Mouse (Mus musculus) G1E-ER4 (cell line): Measurements from ENCODE around the gene Slc6a5. TPM values are rescaled to one million over a fixed set of nuclear protein-coding genes. Genes with fewer than 3 reads are reported as not detected.

ENCODE experiments used
- GATA1 ChIP-seq: IDR thresholded peaks from one replicate; pipeline ENCODE4 v1.8.0; 2012; ENCODE audit warnings: low read length, inconsistent platforms
- polyA plus RNA-seq: library from polyadenylated mRNA; stranded (reverse); fragments of >175 nt; gene quantifications from 2 replicates; pipeline ENCODE4 v1.2.3, GENCODE M21; 2012

The Slc6a5 gene
- not detected in 2 replicates for polyA plus RNA-seq

DNA sequence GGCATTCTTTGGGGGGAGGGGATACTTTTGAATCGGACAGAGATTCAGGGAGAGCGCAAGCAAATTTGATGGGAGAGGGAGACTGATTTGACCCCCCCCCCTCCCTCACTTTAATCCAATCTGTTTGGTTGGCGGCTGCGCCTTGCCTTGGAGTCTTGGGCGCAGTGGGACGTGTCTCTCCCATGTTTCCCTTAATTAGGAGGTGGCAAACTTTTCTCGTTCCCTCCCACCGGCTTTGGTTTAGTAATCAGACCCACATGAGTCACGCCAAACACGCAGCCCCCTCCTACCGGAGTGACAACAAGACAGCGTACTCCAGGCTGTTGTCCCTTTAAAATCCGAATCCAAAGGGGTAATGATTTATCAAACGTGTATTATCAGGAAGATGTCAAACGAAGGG, at the start of gene Slc6a5:
Gene Slc6a5, plus strand, starts transcription at position 297 of the 400 bp plus-strand sequence.
- TF ChIP-seq GATA1, result no peak

DNA sequence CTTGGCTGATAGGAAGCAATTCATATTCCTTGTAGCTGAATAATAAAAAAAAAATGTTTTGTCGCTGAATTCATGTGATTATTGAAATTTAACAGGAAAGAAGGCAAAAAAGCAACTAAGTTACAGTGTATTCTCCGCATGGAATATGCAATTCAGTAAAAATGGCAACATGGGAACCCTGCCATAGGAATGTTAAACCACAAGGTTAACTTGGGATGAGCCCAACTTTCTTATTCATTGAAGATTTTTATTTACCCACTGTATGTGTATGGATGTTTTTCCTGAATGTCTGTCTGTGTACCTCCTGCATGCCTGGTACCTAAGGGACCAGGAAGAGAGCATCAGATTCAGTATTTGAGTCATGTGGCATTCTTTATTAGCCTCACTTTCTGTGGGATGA, 48.8 kb upstream of the Slc6a5 start:
- TF ChIP-seq GATA1, result no peak

DNA sequence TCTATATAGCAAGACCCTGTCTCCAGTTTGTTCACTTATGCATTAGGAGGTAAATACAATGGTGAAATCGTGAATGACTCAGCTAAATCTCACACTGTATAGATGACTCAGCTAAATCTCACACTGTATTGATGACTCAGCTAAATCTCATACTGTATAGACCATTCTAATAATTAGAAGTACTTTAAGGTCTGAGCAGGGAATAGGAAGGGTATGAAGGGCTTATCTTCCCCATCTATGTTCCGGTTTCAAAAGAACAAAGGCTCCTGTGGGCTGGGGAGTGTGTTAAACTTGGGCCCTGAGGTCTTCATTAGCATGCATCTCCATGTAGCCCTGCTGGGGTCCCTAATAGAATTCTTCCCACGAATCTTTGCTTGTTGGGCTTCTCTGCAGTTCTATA, 46.2 kb upstream of the Slc6a5 start:
- TF ChIP-seq GATA1, result peak; percentile 23

- TF ChIP-seq GATA1, result no peak
These were observed 40.3 kb upstream of the Slc6a5 start for GRCm38 (mm10) chr7:49869656-49870055.

DNA sequence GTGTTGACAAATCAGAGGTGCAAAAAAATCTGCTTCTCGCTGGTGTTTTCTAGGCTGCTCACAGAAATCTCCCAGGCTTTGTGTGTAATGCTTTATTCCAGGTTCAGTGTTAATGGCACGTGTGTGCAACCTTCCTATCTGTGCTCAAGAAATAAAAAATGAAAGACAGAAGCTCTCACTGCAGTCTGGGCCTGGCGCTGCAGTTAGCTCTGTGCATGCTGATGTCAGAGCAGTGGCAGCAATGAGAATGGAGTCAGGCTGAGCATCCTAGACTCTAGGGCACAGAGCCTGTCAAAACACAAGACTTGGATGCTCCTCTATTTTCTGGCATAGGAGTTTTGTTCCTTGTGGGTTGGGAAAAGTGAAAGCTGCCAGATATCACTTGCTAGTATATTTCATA, 39.7 kb upstream of the Slc6a5 start:
- TF ChIP-seq GATA1, result no peak

DNA sequence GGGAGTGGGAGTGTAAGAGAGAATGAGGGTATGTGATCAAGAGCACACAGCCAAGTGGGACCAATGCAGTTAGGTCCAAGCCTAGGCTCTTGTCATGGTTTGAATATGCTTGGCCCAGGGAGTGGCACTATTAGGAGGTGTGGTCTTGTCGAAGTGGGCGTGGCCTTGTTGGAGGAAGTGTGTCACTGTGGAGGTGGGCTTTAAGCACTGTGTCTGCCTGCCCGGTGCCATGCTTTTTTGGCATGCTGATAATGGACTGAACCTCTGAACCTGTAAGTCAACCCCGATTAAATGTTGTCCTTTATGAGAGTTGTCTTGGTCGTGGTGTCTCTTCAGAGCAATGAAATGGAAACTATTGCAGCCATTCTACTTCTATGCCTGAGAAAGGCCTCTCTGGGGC, 32.6 kb upstream of the Slc6a5 start:
- TF ChIP-seq GATA1, result no peak

DNA sequence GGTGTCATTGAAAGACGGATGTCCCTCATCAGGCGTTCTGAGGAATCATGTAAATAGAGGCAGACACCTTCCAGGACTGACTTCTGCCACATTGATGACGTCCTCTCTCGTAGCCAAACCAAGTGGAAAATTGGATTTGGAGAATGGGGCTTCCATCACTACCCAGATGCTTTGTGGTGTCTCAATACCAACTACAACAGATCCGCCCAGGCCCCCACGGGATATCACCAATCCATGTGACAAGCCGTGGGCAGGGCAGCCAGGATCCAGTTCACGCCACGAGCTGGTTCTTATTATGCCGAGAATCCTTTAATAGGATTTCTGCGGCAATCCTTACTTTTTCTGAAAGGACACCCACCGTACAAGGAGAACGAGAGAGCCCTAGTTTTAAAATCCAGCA, 30.9 kb upstream of the Slc6a5 start:
- TF ChIP-seq GATA1, result no peak

DNA sequence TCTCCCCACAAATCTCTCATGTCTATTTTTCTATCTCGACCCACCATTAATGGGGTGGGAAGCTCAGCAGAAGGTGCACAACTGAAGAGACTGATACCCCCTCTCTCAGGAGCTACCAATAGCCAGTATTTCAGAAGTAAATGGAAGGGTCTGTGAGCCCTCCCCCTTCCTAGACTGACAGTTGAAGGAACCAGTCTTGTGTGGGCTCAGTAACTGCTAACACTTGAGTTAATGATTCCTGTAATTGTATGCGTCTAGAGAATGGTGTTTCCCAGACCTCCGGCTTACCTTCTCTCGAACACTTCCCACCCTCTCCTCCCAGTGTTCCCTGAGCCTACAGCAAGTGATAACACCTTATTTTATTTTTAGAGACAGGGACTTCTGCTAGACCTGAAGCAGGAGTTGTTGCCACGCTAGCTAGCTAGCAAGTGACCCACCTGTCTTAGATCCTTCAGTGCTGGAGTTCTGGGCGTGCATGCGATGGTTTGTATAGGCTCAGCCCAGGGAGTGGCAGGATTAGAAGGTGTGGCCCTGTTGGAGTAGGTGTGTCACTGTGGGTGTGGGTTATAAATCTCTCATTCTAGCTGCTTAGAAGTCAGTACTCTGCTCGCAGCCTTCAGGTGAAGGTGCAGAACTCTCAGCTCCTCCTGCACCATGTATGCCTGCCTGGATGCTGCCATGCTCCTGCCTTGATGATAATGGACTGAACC, 29.8 kb upstream of the Slc6a5 start:
- TF ChIP-seq GATA1, result no peak

DNA sequence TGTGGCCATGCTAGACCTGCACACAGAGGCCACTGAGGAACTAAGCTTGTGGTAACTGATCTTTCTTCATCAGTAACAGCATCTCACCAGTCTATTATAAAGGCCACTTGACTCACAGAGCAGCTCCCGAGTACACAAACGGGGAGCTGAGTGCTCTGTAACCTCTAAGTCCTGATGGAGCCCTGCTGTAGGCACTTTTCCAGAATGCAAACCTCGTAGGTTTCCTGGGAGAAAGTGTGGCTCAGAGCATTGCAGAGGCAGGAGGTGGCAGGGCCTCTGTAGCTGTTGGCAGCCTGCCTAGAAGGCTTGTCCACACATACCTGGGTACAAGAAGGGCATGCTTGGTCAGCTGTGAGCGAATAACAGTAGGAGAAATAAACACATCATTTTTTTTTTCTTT, 27.7 kb upstream of the Slc6a5 start:
- TF ChIP-seq GATA1, result no peak

- TF ChIP-seq GATA1, result no peak
These were observed 27.1 kb upstream of the Slc6a5 start for GRCm38 (mm10) chr7:49882694-49883389.

GRCm38 (mm10) chr7:49887776-49888390, 22.1 kb upstream of the Slc6a5 start:
- no peak for TF ChIP-seq GATA1

DNA sequence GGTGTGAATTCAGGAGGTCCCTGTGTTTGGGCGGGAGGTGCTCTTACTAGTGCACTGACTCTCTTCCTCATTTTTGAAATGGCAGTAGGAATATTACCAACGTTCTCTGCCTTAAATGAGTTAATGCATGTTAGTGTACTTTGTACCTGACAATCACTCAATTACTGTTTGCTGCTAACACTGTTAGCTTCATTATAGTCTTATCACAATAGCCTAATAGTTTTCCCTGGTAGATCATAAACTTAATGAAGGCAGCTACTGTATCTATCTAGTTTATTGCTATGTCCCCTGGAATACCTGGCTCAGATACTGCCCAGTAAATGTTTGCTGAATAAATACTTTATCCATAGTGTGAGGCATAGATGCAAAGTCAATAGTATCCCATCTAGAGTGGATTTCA, 15.2 kb upstream of the Slc6a5 start:
- TF ChIP-seq GATA1, result no peak

DNA sequence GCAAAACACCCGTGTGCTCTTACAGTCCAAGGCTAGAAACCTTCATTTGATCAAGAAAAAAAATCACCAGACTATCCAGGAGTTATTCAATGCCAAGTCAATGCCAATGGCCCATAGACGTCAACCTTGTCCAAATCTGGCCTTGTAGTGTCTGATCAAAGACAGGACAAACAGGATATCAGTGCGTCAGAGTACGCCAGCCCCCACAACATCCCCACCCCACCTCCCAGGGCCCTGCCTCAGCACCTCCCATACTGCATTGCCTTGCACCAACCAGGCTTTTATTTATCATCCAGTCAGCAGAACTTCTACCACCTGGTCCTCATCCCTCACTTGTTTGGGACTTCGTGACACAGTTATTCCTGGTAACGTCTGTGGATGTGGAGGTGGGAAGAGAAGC, 14.7 kb upstream of the Slc6a5 start:
- no peak for TF ChIP-seq GATA1

- no peak for TF ChIP-seq GATA1
These were observed 7.9 kb upstream of the Slc6a5 start for GRCm38 (mm10) chr7:49902003-49902552.

DNA sequence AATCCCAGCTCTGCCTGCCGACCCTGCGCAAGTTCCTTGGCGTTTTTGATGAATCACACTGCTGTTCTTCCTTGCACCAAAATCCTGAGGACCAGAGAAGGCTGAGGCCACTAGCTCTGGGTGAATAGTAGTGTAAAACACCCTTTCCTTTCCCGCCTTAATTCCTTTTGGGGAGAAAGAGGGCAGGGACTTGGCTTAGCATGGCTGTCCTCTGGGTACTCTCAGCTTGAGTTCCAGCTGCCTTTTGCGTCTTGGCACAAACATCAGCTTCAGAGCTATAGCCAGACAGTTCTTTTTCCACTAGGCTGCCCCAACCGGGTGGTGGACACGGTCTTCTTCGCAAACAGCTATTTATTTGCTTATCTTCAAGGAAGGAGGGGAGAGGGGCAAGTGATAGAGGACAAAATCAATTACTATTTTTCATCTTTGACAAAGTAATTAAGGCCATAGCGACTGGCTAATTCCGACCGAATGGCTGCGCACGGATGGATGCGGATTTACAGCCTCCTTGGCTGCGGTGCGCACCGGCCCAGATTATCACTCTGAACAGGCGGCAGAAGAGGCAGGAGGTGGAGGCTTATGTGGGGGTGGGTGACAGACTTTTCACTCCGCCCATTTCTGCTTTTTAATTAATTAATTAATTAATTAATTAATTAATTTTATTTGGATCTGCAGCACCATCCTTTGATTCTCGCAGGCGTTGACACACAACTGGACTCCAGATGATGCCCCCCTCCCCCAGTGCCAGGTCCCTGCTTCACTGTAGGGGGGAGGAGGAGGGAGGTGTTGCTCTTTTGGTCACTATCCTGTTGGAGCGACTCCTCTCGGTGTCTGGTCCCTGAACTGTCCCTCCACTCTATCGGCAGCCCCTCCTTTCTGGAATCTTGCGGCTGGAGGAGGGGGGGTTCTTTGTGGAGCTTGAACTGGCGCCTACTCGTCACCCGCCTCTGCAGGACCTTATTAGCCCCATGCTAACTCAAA, 2.5 kb upstream of the Slc6a5 start:
- no peak for TF ChIP-seq GATA1
